Comparison of ENCODE assay signal across 9 mouse cellular contexts in the genomic region with DNA sequence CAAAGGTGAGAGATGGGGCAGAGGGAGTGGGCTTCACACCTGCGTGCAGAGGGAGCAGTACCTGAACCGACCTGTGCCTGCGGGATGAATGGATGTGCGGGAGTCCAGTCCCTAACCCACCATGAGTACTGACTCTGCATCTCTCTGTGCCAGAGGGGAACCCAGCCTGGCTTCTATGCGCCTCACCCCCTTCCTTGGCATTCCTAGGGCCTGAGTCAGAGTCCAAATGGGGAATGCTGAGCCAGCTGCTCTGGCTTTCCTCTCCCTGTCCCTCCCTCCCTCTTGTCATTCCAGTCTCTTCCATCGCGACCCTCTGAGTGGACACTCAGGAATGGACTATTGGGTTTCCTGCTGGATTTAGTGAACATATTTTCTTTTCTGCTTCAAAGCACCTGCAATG. TPM values are rescaled to one million over a fixed set of nuclear protein-coding genes. Genes with fewer than 3 reads are reported as not detected.
DNase-seq lines count a peak whose midpoint lies in the region; ATAC-seq lines count a peak whose summit lies in the region.
"Had no signal": no experiment of that assay in that cellular context is flagged by ENCODE, and none has a peak within 500 bp of the region (broad histone marks: within the 10 kb centered on the region; RNA-seq: fewer than 3 reads in every experiment).

No protein-coding gene starts in this region.

- H3K27me3 ChIP-seq in limb, embryonic 13.5 days, result peaks cover 29% of the 10 kb centered on the region
- peaks cover 34% of the 10 kb centered on the region for H3K27me3 ChIP-seq in limb, embryonic 10.5 days (ENCODE audit: low read depth, poor library complexity, severe bottlenecking)
- peaks cover 11% of the 10 kb centered on the region; the same call in 1 of the 2 replicates for H3K27me3 ChIP-seq in midbrain, embryonic 15.5 days (replicated peaks)

- ATAC-seq in limb, embryonic 13.5 days (ENCODE audit: low FRiP score, low read depth), result peak; percentile 70; the same call in 1 of the 2 replicates
- ATAC-seq in midbrain, embryonic 15.5 days (replicated peaks), result no peak

- H3K4me2 ChIP-seq in limb, embryonic 13.5 days (replicated peaks), result peak overlapping the region; percentile 59
- H3K4me2 ChIP-seq in midbrain, embryonic 15.5 days, result no peak overlapping the region

- H3K4me3 ChIP-seq in limb, embryonic 13.5 days, result no peak overlapping the region; the same call in 1 of the 2 replicates
- no peak overlapping the region for H3K4me3 ChIP-seq in limb, embryonic 10.5 days
- no peak overlapping the region for H3K4me3 ChIP-seq in midbrain, embryonic 15.5 days

- WGBS in limb, embryonic 13.5 days, result 65% methylated on average over 7 of the region's 7 CpGs
- 63% methylated on average over 7 of the region's 7 CpGs for WGBS in limb, embryonic 10.5 days
- WGBS in midbrain, embryonic 15.5 days, result 78% methylated on average over 7 of the region's 7 CpGs

- H3K36me3 ChIP-seq in limb, embryonic 13.5 days, result no peaks in the 10 kb centered on the region
- no peaks in the 10 kb centered on the region for H3K36me3 ChIP-seq in limb, embryonic 10.5 days
- H3K36me3 ChIP-seq in midbrain, embryonic 15.5 days (replicated peaks), result no peaks in the 10 kb centered on the region

- no peaks in the 10 kb centered on the region for H3K9me3 ChIP-seq in limb, embryonic 13.5 days
- H3K9me3 ChIP-seq in limb, embryonic 10.5 days (replicated peaks), result no peaks in the 10 kb centered on the region
- H3K9me3 ChIP-seq in midbrain, embryonic 15.5 days, result no peaks in the 10 kb centered on the region

- peaks cover 7% of the 10 kb centered on the region; the same call in 1 of the 2 replicates for H3K4me1 ChIP-seq in limb, embryonic 13.5 days
- H3K4me1 ChIP-seq in limb, embryonic 10.5 days, result peaks cover 19% of the 10 kb centered on the region
- H3K4me1 ChIP-seq in midbrain, embryonic 15.5 days, result peaks cover 4% of the 10 kb centered on the region; the same call in 1 of the 2 replicates

- intact Hi-C loops in gastrocnemius, postnatal 14 days (cut with DNase I; ENCODE audit: low total_unique reads), result no loop called here

- no peak overlapping the region for H3K27ac ChIP-seq in limb, embryonic 13.5 days
- H3K27ac ChIP-seq in limb, embryonic 10.5 days, result no peak overlapping the region
- H3K27ac ChIP-seq in midbrain, embryonic 15.5 days, result no peak overlapping the region

- H3K9ac ChIP-seq in limb, embryonic 13.5 days, result no peak overlapping the region
- no peak overlapping the region for H3K9ac ChIP-seq in midbrain, embryonic 15.5 days

- no peak for DNase-seq in limb, embryonic 10.5 days (ENCODE audit: low spot score)
- peak; percentile 74 for DNase-seq in gastrocnemius, postnatal 14 days
- DNase-seq in kidney, adult 18-20 months, result peak; percentile 64
- DNase-seq in lung, postnatal 4 days, result peak; percentile 71 to 82
- no peak for DNase-seq in right cerebral cortex, postnatal 25 days
- no peak for DNase-seq in cerebellum, adult 18-20 months

RNA-seq across cellular contexts. Expression of a gene that starts 0.3 kb away (rescaled TPM):
- polyA plus RNA-seq in limb, embryonic 13.5 days (2015; fragmentation: Nextera tagmentation; extraction: Ambion mirVana), result 1.9 and 2.1 TPM in 2 replicates
- 0.16 and 0.29 TPM in 2 replicates for polyA plus RNA-seq in limb, embryonic 10.5 days (2016; fragmentation: Nextera tagmentation; extraction: Ambion mirVana)
- 100 to 1,000 TPM in 1 of 2 experiments, 10 to 100 TPM in 1; 76.2 to 109 TPM for total RNA-seq in gastrocnemius, postnatal 14 days (2021)
- not detected in 2 replicates for polyA plus RNA-seq in midbrain, embryonic 15.5 days (2015; fragmentation: Nextera tagmentation; extraction: Ambion mirVana)
- polyA plus RNA-seq: liver, adult 2 months had no signal

RNA-seq across cellular contexts. Expression of a gene that starts 22.4 kb away (rescaled TPM):
- polyA plus RNA-seq in limb, embryonic 13.5 days (2015; fragmentation: Nextera tagmentation; extraction: Ambion mirVana), result 39.7 and 51.8 TPM in 2 replicates
- polyA plus RNA-seq in limb, embryonic 10.5 days (2016; fragmentation: Nextera tagmentation; extraction: Ambion mirVana), result 30.1 and 34.2 TPM in 2 replicates
- total RNA-seq in gastrocnemius, postnatal 14 days (2021), result 1 to 10 TPM in 1 of 2 experiments, under 1 TPM in 1; 0.49 to 1.7 TPM
- 5.6 and 7.2 TPM in 2 replicates for polyA plus RNA-seq in midbrain, embryonic 15.5 days (2015; fragmentation: Nextera tagmentation; extraction: Ambion mirVana)
- total RNA-seq: liver, adult 2 months had no signal

RNA-seq across cellular contexts. Expression of a gene that starts 35.9 kb away (rescaled TPM):
- 12.7 and 14.1 TPM in 2 replicates for polyA plus RNA-seq in limb, embryonic 13.5 days (2015; fragmentation: Nextera tagmentation; extraction: Ambion mirVana)
- 22.8 and 25.5 TPM in 2 replicates for polyA plus RNA-seq in limb, embryonic 10.5 days (2016; fragmentation: Nextera tagmentation; extraction: Ambion mirVana)
- total RNA-seq in gastrocnemius, postnatal 14 days (2021), result 10 to 100 TPM in 1 of 2 experiments, 1 to 10 TPM in 1; 9.9 to 22.2 TPM
- 2.4 and 3.3 TPM in 2 replicates for polyA plus RNA-seq in midbrain, embryonic 15.5 days (2015; fragmentation: Nextera tagmentation; extraction: Ambion mirVana)

RNA-seq across cellular contexts. Expression of a gene that starts 42.0 kb away (rescaled TPM):
- 3.9 and 4.5 TPM in 2 replicates for polyA plus RNA-seq in limb, embryonic 13.5 days (2015; fragmentation: Nextera tagmentation; extraction: Ambion mirVana)
- 1.3 and 1.6 TPM in 2 replicates for polyA plus RNA-seq in limb, embryonic 10.5 days (2016; fragmentation: Nextera tagmentation; extraction: Ambion mirVana)
- under 1 TPM in 1 of 2 experiments, not detected in 1; 0.10 TPM for total RNA-seq in gastrocnemius, postnatal 14 days (2021)
- 0.34 and 0.37 TPM in 2 replicates for polyA plus RNA-seq in midbrain, embryonic 15.5 days (2015; fragmentation: Nextera tagmentation; extraction: Ambion mirVana)
- total RNA-seq: liver, adult 2 months had no signal
- polyA plus RNA-seq: liver, adult 2 months had no signal

Comparison
In these comparisons a context has a peak if more than half of its experiments do, and no peak if none do; other contexts are left out.
1. DNase-seq: peak in gastrocnemius, postnatal 14 days (single experiment), kidney, adult 18-20 months (single experiment) and lung, postnatal 4 days (2 of 2); none in limb, embryonic 10.5 days (single experiment), right cerebral cortex, postnatal 25 days (single experiment) and cerebellum, adult 18-20 months (0 of 2).